Mouse (Mus musculus): ENCODE data around the gene I830077J02Rik. TPM values are rescaled to one million over a fixed set of nuclear protein-coding genes. Genes with fewer than 3 reads are reported as not detected.

I830077J02Rik gene
- polyA plus RNA-seq, 1 experiment from 2014 or later: 4.4 TPM

DNA sequence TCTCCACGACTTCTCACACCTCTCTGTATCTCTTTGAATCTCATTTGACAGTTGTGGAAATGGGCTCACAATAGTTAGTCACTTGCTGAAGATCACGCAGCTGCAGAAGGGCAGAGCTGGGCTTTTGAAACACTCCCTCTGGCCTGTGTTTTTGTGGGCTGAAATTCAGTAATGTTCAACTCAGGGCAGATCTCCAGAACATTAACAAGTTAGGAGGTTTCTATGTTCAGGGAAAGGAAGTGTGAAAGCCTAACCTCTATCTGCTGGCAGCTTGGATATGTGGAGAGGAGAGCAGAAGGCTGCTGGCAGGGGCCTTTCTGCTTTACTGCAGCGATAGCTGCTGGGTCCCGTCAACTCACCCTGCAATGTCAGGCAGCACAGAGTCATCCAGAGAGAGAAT is 42.2 kb downstream of the I830077J02Rik start:
- no peak overlapping the region for H3K4me3 ChIP-seq
- WGBS (ENCODE audit: insufficient replicate concordance): 59% methylated on average over 4 of the region's 4 CpGs
- H3K4me2 ChIP-seq: no peak overlapping the region
- no peaks in the 10 kb centered on the region for H3K36me3 ChIP-seq
- peaks cover 44% of the 10 kb centered on the region for H3K4me1 ChIP-seq
- no peaks in the 10 kb centered on the region for H3K9me3 ChIP-seq (replicated peaks)
- H3K9ac ChIP-seq: no peak overlapping the region
- ATAC-seq: no peak
- H3K27me3 ChIP-seq (replicated peaks): 0 out of 2 replicates have a peak, but pooled peaks cover 4% of the 10 kb centered on the region
- no peak overlapping the region for H3K27ac ChIP-seq

GRCm38 (mm10) chr3:105888961-105889360 is 43.5 kb downstream of the I830077J02Rik start:
- Histone ChIP-seq H3K4me3 (no peak overlapping the region), H3K27ac (no peak overlapping the region), H3K9me3 (replicated peaks) (no peaks in the 10 kb centered on the region), H3K4me1 (peaks cover 32% of the 10 kb centered on the region), H3K36me3 (no peaks in the 10 kb centered on the region), H3K27me3 (replicated peaks) (no peaks in the 10 kb centered on the region), H3K4me2 (no peak overlapping the region), H3K9ac (no peak overlapping the region)
- ATAC-seq: no peak
- WGBS (ENCODE audit: insufficient replicate concordance): 63% methylated on average over 3 of the region's 3 CpGs

- 79% methylated on average over 2 of the region's 2 CpGs for WGBS (ENCODE audit: insufficient replicate concordance)
- H3K27ac ChIP-seq: no peak overlapping the region
- H3K4me1 ChIP-seq: 0 out of 2 replicates have a peak, but pooled peaks cover 2% of the 10 kb centered on the region
- ATAC-seq: no peak
- no peaks in the 10 kb centered on the region for H3K9me3 ChIP-seq (replicated peaks)
- H3K36me3 ChIP-seq: no peaks in the 10 kb centered on the region
- no peak overlapping the region for H3K4me3 ChIP-seq
- no peaks in the 10 kb centered on the region for H3K27me3 ChIP-seq (replicated peaks)
- H3K9ac ChIP-seq: no peak overlapping the region
- no peak overlapping the region for H3K4me2 ChIP-seq
Measured at GRCm38 (mm10) chr3:105883111-105883510, 49.4 kb downstream of the I830077J02Rik start.

DNA sequence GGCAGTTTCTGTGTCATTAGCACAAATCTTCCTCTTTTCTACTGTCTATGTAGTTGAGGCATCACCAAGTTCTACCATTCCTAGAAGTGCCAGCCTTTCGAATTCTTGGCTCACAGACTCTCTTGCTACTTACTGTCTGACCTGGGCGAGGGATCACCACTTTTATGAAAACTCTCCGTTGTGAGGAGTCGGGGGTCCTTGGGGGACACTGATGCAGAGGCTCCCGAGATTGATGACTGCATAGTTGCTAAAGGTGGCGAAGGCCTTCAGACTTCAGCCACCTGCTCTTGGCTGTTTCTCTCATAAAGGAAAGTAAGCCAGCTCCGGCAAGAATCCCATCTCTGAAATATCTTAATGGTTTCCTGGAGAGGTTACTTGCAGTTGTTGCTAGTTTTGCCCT is 50.4 kb downstream of the I830077J02Rik start:
- Histone ChIP-seq H3K9me3 (replicated peaks) (no peaks in the 10 kb centered on the region), H3K4me3 (no peak overlapping the region), H3K27me3 (replicated peaks) (no peaks in the 10 kb centered on the region), H3K4me2 (no peak overlapping the region), H3K9ac (no peak overlapping the region), H3K27ac (no peak overlapping the region), H3K36me3 (no peaks in the 10 kb centered on the region), H3K4me1 (0 out of 2 replicates have a peak, but pooled peaks cover 5% of the 10 kb centered on the region)
- 68% methylated on average over 7 of the region's 7 CpGs for WGBS (ENCODE audit: insufficient replicate concordance)
- no peak for ATAC-seq

DNA sequence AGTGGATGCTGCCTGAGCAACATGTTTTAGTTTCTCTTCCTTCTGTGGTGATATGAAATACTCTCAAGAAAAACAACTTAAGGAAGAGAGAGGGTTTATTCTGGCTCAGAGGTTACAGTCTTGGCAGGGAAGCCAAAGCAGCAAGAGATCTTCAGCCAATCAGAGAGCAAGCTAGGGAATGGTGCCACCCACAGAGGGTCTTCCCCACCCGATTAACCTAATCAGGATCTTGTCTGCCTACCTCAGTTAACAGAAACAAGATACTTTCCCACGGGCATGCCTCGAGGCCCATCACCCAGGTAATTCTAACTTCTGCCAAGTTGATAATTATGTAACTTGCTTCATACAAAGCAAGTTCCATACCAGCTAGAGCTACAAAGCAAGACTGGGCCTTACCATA is 52.0 kb downstream of the I830077J02Rik start:
- no peak overlapping the region for H3K4me3 ChIP-seq
- 41% methylated on average over 3 of the region's 3 CpGs for WGBS (ENCODE audit: insufficient replicate concordance)
- no peaks in the 10 kb centered on the region for H3K27me3 ChIP-seq (replicated peaks)
- no peak overlapping the region for H3K27ac ChIP-seq
- 0 out of 2 replicates have a peak, but pooled peaks cover 5% of the 10 kb centered on the region for H3K4me1 ChIP-seq
- no peak overlapping the region for H3K4me2 ChIP-seq
- H3K9ac ChIP-seq: no peak overlapping the region
- H3K9me3 ChIP-seq (replicated peaks): no peaks in the 10 kb centered on the region
- ATAC-seq: no peak
- H3K36me3 ChIP-seq: no peaks in the 10 kb centered on the region

GRCm38 (mm10) chr3:105878751-105879150 is 53.7 kb downstream of the I830077J02Rik start:
- no peaks in the 10 kb centered on the region for H3K36me3 ChIP-seq
- ATAC-seq: no peak
- no peaks in the 10 kb centered on the region for H3K9me3 ChIP-seq (replicated peaks)
- H3K27ac ChIP-seq: no peak overlapping the region
- H3K9ac ChIP-seq: no peak overlapping the region
- no peak overlapping the region for H3K4me2 ChIP-seq
- 0 out of 2 replicates have a peak, but pooled peaks cover 5% of the 10 kb centered on the region for H3K4me1 ChIP-seq
- H3K27me3 ChIP-seq (replicated peaks): no peaks in the 10 kb centered on the region
- 72% methylated on average over 8 of the region's 8 CpGs for WGBS (ENCODE audit: insufficient replicate concordance)
- H3K4me3 ChIP-seq: no peak overlapping the region

- no peak overlapping the region for H3K4me3 ChIP-seq
- 38% methylated on average over 2 of the region's 2 CpGs for WGBS (ENCODE audit: insufficient replicate concordance)
- H3K9me3 ChIP-seq (replicated peaks): no peaks in the 10 kb centered on the region
- no peaks in the 10 kb centered on the region for H3K27me3 ChIP-seq (replicated peaks)
- no peak for ATAC-seq
- H3K4me1 ChIP-seq: 0 out of 2 replicates have a peak, but pooled peaks cover 5% of the 10 kb centered on the region
- no peak overlapping the region for H3K27ac ChIP-seq
- no peak overlapping the region for H3K4me2 ChIP-seq
- no peaks in the 10 kb centered on the region for H3K36me3 ChIP-seq
- no peak overlapping the region for H3K9ac ChIP-seq
Measured at GRCm38 (mm10) chr3:105877919-105878318, 54.5 kb downstream of the I830077J02Rik start.

DNA sequence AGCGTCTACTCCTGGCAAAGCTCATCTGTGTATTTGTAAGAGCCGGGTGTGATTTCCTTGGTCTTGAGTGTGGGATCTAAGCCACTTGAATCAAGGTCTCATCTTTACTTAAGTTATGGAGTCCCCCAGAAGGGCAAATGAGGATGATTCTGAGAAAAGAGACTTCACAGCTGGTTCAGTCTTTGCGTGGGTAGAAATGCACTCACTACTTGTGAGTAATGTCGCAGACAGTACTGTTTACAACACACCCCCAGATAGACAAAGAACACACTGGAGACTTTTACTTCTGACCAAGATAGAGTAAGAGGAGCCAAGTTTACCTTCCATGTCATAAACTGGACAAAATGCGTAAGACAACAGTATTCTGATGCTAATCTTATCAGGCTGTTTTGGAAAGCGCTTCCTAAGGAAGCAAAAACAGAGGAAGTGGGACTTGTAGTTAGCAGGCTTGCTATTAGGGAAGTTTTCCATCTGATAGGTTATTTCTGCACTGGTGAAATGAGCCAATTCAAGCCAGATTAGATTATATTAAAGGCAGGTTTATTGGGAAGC is 55.1 kb downstream of the I830077J02Rik start:
- Histone ChIP-seq H3K4me3 (no peak overlapping the region), H3K27me3 (replicated peaks) (no peaks in the 10 kb centered on the region), H3K9ac (no peak overlapping the region), H3K27ac (no peak overlapping the region), H3K36me3 (no peaks in the 10 kb centered on the region), H3K4me2 (no peak overlapping the region), H3K9me3 (replicated peaks) (no peaks in the 10 kb centered on the region), H3K4me1 (0 out of 2 replicates have a peak, but pooled peaks cover 10% of the 10 kb centered on the region)
- 65% methylated on average over 6 of the region's 6 CpGs for WGBS (ENCODE audit: insufficient replicate concordance)
- ATAC-seq: no peak

GRCm38 (mm10) chr3:105876022-105876421 is 56.4 kb downstream of the I830077J02Rik start:
- Histone ChIP-seq H3K9ac (no peak overlapping the region), H3K36me3 (no peaks in the 10 kb centered on the region), H3K4me2 (no peak overlapping the region), H3K4me3 (no peak overlapping the region), H3K27ac (no peak overlapping the region), H3K4me1 (0 out of 2 replicates have a peak, but pooled peaks cover 14% of the 10 kb centered on the region), H3K27me3 (replicated peaks) (no peaks in the 10 kb centered on the region), H3K9me3 (replicated peaks) (no peaks in the 10 kb centered on the region)
- WGBS (ENCODE audit: insufficient replicate concordance): 54% methylated on average over 5 of the region's 5 CpGs
- no peak for ATAC-seq

Other genes starting within 250 kb of the I830077J02Rik start
- gene Ddx20, start 245.1 kb downstream of the I830077J02Rik start, polyA plus RNA-seq (2016; fragmentation: Nextera tagmentation; extraction: Ambion mirVana): 31.6 and 34.4 TPM in 2 replicates
- 0.33 and 0.37 TPM in 2 replicates for gene Inka2, start 228.1 kb downstream of the I830077J02Rik start, polyA plus RNA-seq (2016; fragmentation: Nextera tagmentation; extraction: Ambion mirVana)
- gene Rap1a, start 131.3 kb downstream of the I830077J02Rik start, polyA plus RNA-seq (2016; fragmentation: Nextera tagmentation; extraction: Ambion mirVana): 114 and 122 TPM in 2 replicates
- 0.17 and 0.39 TPM in 2 replicates for gene Adora3, start 61.8 kb downstream of the I830077J02Rik start, polyA plus RNA-seq (2016; fragmentation: Nextera tagmentation; extraction: Ambion mirVana)
- 0.30 TPM in 1 of 2 replicates, not detected in the other for gene Tmigd3, start 61.8 kb downstream of the I830077J02Rik start, polyA plus RNA-seq (2016; fragmentation: Nextera tagmentation; extraction: Ambion mirVana)
- gene Wdr77, start 26.7 kb upstream of the I830077J02Rik start, polyA plus RNA-seq (2016; fragmentation: Nextera tagmentation; extraction: Ambion mirVana): 86.6 and 90.0 TPM in 2 replicates
- gene Atp5f1, start 27.4 kb upstream of the I830077J02Rik start, polyA plus RNA-seq (2016; fragmentation: Nextera tagmentation; extraction: Ambion mirVana): 368 TPM in 2 replicates
- 0.45 and 0.77 TPM in 2 replicates for gene Ovgp1, start 41.0 kb upstream of the I830077J02Rik start, polyA plus RNA-seq (2016; fragmentation: Nextera tagmentation; extraction: Ambion mirVana)
- not detected in 2 replicates for gene Pifo, start 82.0 kb upstream of the I830077J02Rik start, polyA plus RNA-seq (2016; fragmentation: Nextera tagmentation; extraction: Ambion mirVana)
- not detected in 2 replicates for gene Chil5, start 100.2 kb upstream of the I830077J02Rik start, polyA plus RNA-seq (2016; fragmentation: Nextera tagmentation; extraction: Ambion mirVana)
- gene Chia1, start 180.6 kb upstream of the I830077J02Rik start, polyA plus RNA-seq (2016; fragmentation: Nextera tagmentation; extraction: Ambion mirVana): not detected in 2 replicates
- gene Chil3, start 234.9 kb upstream of the I830077J02Rik start, polyA plus RNA-seq (2016; fragmentation: Nextera tagmentation; extraction: Ambion mirVana): not detected in 2 replicates